Comparison of ENCODE assay signal across 14 mouse cellular contexts in the genomic region with DNA sequence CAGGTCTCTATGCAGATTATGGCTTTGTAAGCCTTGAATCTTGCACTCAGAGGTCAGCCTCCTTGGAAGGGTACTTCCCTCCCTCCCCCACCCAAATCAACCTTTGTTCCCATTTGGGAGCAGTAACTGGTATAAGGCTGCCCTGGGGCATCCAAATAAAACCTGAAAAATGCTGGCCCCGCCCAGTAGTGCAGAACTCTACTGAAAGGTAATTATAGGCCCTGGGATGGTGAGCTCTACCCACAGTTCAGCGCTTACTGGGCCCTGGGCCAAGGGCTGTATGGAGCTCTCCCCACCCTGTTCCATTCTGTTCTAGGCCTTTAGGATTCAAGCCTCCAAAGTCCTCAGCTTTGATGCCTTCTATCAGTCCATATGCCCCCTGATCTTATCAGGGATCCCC. TPM values are rescaled to one million over a fixed set of nuclear protein-coding genes. Genes with fewer than 3 reads are reported as not detected.
DNase-seq lines count a peak whose midpoint lies in the region; ATAC-seq and TF ChIP-seq lines count a peak whose summit lies in the region.
"Had no signal": no experiment of that assay in that cellular context is flagged by ENCODE, and none has a peak within 500 bp of the region (broad histone marks: within the 10 kb centered on the region; RNA-seq: fewer than 3 reads in every experiment).

No protein-coding gene starts in this region.

- 84% methylated on average over 2 of the region's 2 CpGs for WGBS in lung, adult 2 months
- 72% methylated on average over 2 of the region's 2 CpGs for WGBS in stomach, embryonic 16.5 days

- H3K4me3 ChIP-seq in lung, adult 2 months (replicated peaks; ENCODE audit: extremely low read depth, low read depth, low read length) = no peak overlapping the region
- no peak overlapping the region for H3K4me3 ChIP-seq in stomach, embryonic 16.5 days (replicated peaks; ENCODE audit: low read length)
- H3K4me3 ChIP-seq: lung, embryonic 15.5 days; myocyte had no signal

- 0 out of 2 replicates have a peak overlapping the region, but pooled peaks have one; percentile 10 for H3K9ac ChIP-seq in stomach, embryonic 16.5 days (ENCODE audit: low read length)
- H3K9ac ChIP-seq: lung, embryonic 15.5 days had no signal

- H3K27ac ChIP-seq in stomach, embryonic 16.5 days (ENCODE audit: low read length) = peak overlapping the region; percentile 38; the same call in 1 of the 2 replicates
- H3K27ac ChIP-seq: lung, embryonic 15.5 days had no signal

- TF ChIP-seq CTCF in lung, adult 2 months (IDR thresholded peaks at IDR 0.05; ENCODE audit: insufficient read depth, low read length) = no peak

- peak; percentile 2 for DNase-seq in lung, adult 2 months
- no peak for DNase-seq in lung, postnatal 10 days
- DNase-seq in forelimb bud, embryonic 11.5 days (ENCODE audit: low read depth, low spot score) = peak; percentile 36
- DNase-seq in kidney, postnatal 10 days = peak; percentile 81
- DNase-seq in left cerebral cortex, adult 8-10 months (ENCODE audit: low spot score in 2 of 2) = no peak
- DNase-seq in gastrocnemius, postnatal 25 days = no peak
- DNase-seq in retina, postnatal 1 day = no peak
- DNase-seq: cerebellum, adult 11 months; layer of hippocampus, postnatal 36 days; liver had no signal

- H3K4me2 ChIP-seq in stomach, embryonic 16.5 days (ENCODE audit: low read depth, low read length) = no peak overlapping the region
- H3K4me2 ChIP-seq: lung, embryonic 15.5 days had no signal

- peaks cover 1% of the 10 kb centered on the region for H3K4me1 ChIP-seq in lung, adult 2 months (ENCODE audit: control insufficient read depth, insufficient read depth, low read length)
- peaks cover 11% of the 10 kb centered on the region for H3K4me1 ChIP-seq in stomach, embryonic 16.5 days (ENCODE audit: control insufficient read depth, insufficient read depth, low read length)

- TF ChIP-seq POLR2A in lung, adult 2 months (IDR thresholded peaks at IDR 0.05; ENCODE audit: borderline replicate concordance, extremely low read depth, low read depth, low read length) = no peak

- ATAC-seq in stomach, embryonic 16.5 days (ENCODE audit: insufficient read depth, low FRiP score) = peak; percentile 71; the same call in 1 of the 2 replicates
- ATAC-seq: Patski had no signal

- no peaks in the 10 kb centered on the region for H3K36me3 ChIP-seq in stomach, embryonic 16.5 days (ENCODE audit: control insufficient read depth, insufficient read depth, low read length)
- H3K36me3 ChIP-seq: lung, embryonic 15.5 days had no signal

- H3K9me3 ChIP-seq in stomach, embryonic 16.5 days (replicated peaks; ENCODE audit: control insufficient read depth, low read length) = no peaks in the 10 kb centered on the region
- H3K9me3 ChIP-seq: lung, embryonic 15.5 days had no signal

- no peaks in the 10 kb centered on the region for H3K27me3 ChIP-seq in stomach, embryonic 16.5 days (ENCODE audit: control insufficient read depth, insufficient read depth, low read length)
- H3K27me3 ChIP-seq: lung, embryonic 15.5 days; Patski had no signal

RNA-seq across cellular contexts. Expression of gene Prkcd, which starts 11.1 kb away (rescaled TPM):
- 111 and 134 TPM in 2 replicates for polyA plus RNA-seq in lung, adult 2 months (2012; rRNA removed)
- polyA plus RNA-seq in stomach, embryonic 16.5 days (2015; fragmentation: Nextera tagmentation; extraction: Ambion mirVana) = 54.8 and 56.5 TPM in 2 replicates
- 10 to 100 TPM; 16.0 to 47.2 (median 18.0) TPM for total RNA-seq in left cerebral cortex, adult 8-10 months (2022)
- 1 to 10 TPM; 5.4 to 5.7 TPM for total RNA-seq in gastrocnemius, postnatal 25 days (2021)

RNA-seq across cellular contexts. Expression of gene Rft1, which starts 17.1 kb away (rescaled TPM):
- 10.1 and 18.7 TPM in 2 replicates for polyA plus RNA-seq in lung, adult 2 months (2012; rRNA removed)
- polyA plus RNA-seq in stomach, embryonic 16.5 days (2015; fragmentation: Nextera tagmentation; extraction: Ambion mirVana) = 15.6 and 17.7 TPM in 2 replicates
- total RNA-seq in left cerebral cortex, adult 8-10 months (2022) = 10 to 100 TPM; 11.9 to 13.7 (median 13.2) TPM
- total RNA-seq in gastrocnemius, postnatal 25 days (2021) = 1 to 10 TPM; 4.4 TPM

Comparison
In these comparisons a context has a peak if more than half of its experiments do, and no peak if none do; other contexts are left out.
1. DNase-seq: peak in lung, adult 2 months (single experiment), forelimb bud, embryonic 11.5 days (single experiment) and kidney, postnatal 10 days (single experiment); none in lung, postnatal 10 days (single experiment), left cerebral cortex, adult 8-10 months (0 of 2), gastrocnemius, postnatal 25 days (single experiment) and retina, postnatal 1 day (single experiment).